Mouse (Mus musculus): ENCODE results near the gene Gm11172. TPM values are rescaled to one million over a fixed set of nuclear protein-coding genes. Genes with fewer than 3 reads are reported as not detected.

The Gm11172 gene
- polyA plus RNA-seq (2014; fragmentation: Nextera tagmentation; extraction: Ambion mirVana), result not detected in 2 replicates

DNA sequence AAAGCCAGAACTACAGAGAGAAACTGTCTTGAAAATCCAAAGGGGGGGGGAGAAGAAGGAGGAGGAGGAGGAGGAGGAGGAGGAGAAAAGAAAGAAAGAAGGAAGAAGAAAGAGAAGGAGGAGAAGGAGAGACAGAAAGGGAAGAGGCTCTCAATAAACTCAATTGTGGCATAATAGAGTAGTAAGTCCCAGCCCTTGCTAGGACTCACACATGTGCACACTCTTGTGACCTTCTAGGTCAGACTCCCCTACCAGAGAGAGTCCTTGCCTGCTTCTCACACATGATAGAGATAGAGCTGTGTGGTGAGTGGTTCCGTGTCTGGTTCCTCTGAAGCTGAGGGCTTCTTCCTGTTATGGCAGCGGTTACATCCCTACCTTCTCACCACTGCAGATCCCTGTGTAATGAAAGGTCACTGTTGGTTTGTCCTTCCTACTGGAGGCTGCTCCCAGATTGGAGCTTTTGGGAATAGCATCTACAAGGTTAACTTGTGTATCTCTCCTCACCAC lies at the start of gene Gm11172:
TSS of gene Gm11172 (plus strand) at position 51 of the 507 bp plus-strand sequence.
- Histone ChIP-seq H3K4me2 (ENCODE audit: low read depth, low read length) (no peak within 1 kb of the TSS), H3K27ac (ENCODE audit: low read depth, low read length) (no peak within 1 kb of the TSS), H3K36me3 (ENCODE audit: control insufficient read depth, insufficient read depth, low read length) (no peaks in the 10 kb centered on the region), H3K4me1 (ENCODE audit: control insufficient read depth, insufficient read depth, low read length) (no peaks in the 10 kb centered on the region), H3K4me3 (ENCODE audit: low read depth, low read length) (no peak within 1 kb of the TSS), H3K27me3 (ENCODE audit: control insufficient read depth, insufficient read depth, low read length) (no peaks in the 10 kb centered on the region), H3K9me3 (ENCODE audit: control insufficient read depth, low read length) (no peaks in the 10 kb centered on the region), H3K9ac (replicated peaks; ENCODE audit: low read depth, low read length) (no peak within 1 kb of the TSS)
- 95% methylated on average over 2 of the region's 2 CpGs for WGBS
- no peak for ATAC-seq (ENCODE audit: low read depth)

GRCm38 (mm10) chr16:10763540-10764264 lies 49.0 kb upstream of the Gm11172 start:
- no peaks in the 10 kb centered on the region for H3K4me1 ChIP-seq (ENCODE audit: control insufficient read depth, insufficient read depth, low read length)
- H3K36me3 ChIP-seq (ENCODE audit: control insufficient read depth, insufficient read depth, low read length), result no peaks in the 10 kb centered on the region
- no peak overlapping the region for H3K27ac ChIP-seq (ENCODE audit: low read depth, low read length)
- H3K9me3 ChIP-seq (ENCODE audit: control insufficient read depth, low read length), result no peaks in the 10 kb centered on the region
- WGBS, result 71% methylated on average over 6 of the region's 6 CpGs
- no peaks in the 10 kb centered on the region for H3K27me3 ChIP-seq (ENCODE audit: control insufficient read depth, insufficient read depth, low read length)
- no peak overlapping the region for H3K9ac ChIP-seq (replicated peaks; ENCODE audit: low read depth, low read length)
- H3K4me3 ChIP-seq (ENCODE audit: low read depth, low read length), result no peak overlapping the region
- ATAC-seq (ENCODE audit: low read depth), result no peak
- H3K4me2 ChIP-seq (ENCODE audit: low read depth, low read length), result no peak overlapping the region

GRCm38 (mm10) chr16:10764323-10764722 lies 48.4 kb upstream of the Gm11172 start:
- H3K36me3 ChIP-seq (ENCODE audit: control insufficient read depth, insufficient read depth, low read length), result no peaks in the 10 kb centered on the region
- H3K4me2 ChIP-seq (ENCODE audit: low read depth, low read length), result no peak overlapping the region
- H3K27me3 ChIP-seq (ENCODE audit: control insufficient read depth, insufficient read depth, low read length), result no peaks in the 10 kb centered on the region
- no peaks in the 10 kb centered on the region for H3K4me1 ChIP-seq (ENCODE audit: control insufficient read depth, insufficient read depth, low read length)
- no peak overlapping the region for H3K27ac ChIP-seq (ENCODE audit: low read depth, low read length)
- no peak for ATAC-seq (ENCODE audit: low read depth)
- H3K9me3 ChIP-seq (ENCODE audit: control insufficient read depth, low read length), result no peaks in the 10 kb centered on the region
- H3K4me3 ChIP-seq (ENCODE audit: low read depth, low read length), result no peak overlapping the region
- 77% methylated on average over 2 of the region's 2 CpGs for WGBS
- no peak overlapping the region for H3K9ac ChIP-seq (replicated peaks; ENCODE audit: low read depth, low read length)

- Histone ChIP-seq H3K4me1 (ENCODE audit: control insufficient read depth, insufficient read depth, low read length) (no peaks in the 10 kb centered on the region), H3K4me3 (ENCODE audit: low read depth, low read length) (no peak overlapping the region), H3K9ac (replicated peaks; ENCODE audit: low read depth, low read length) (no peak overlapping the region), H3K4me2 (ENCODE audit: low read depth, low read length) (no peak overlapping the region), H3K9me3 (ENCODE audit: control insufficient read depth, low read length) (no peaks in the 10 kb centered on the region), H3K27ac (ENCODE audit: low read depth, low read length) (no peak overlapping the region), H3K27me3 (ENCODE audit: control insufficient read depth, insufficient read depth, low read length) (no peaks in the 10 kb centered on the region), H3K36me3 (ENCODE audit: control insufficient read depth, insufficient read depth, low read length) (no peaks in the 10 kb centered on the region)
- ATAC-seq (ENCODE audit: low read depth), result no peak
- 63% methylated on average over 4 of the region's 4 CpGs for WGBS
Measured at GRCm38 (mm10) chr16:10767158-10767557, 45.6 kb upstream of the Gm11172 start.

GRCm38 (mm10) chr16:10768821-10769220 lies 43.9 kb upstream of the Gm11172 start:
- Histone ChIP-seq H3K9me3 (ENCODE audit: control insufficient read depth, low read length) (no peaks in the 10 kb centered on the region), H3K4me1 (ENCODE audit: control insufficient read depth, insufficient read depth, low read length) (no peaks in the 10 kb centered on the region), H3K9ac (replicated peaks; ENCODE audit: low read depth, low read length) (no peak overlapping the region), H3K4me3 (ENCODE audit: low read depth, low read length) (no peak overlapping the region), H3K36me3 (ENCODE audit: control insufficient read depth, insufficient read depth, low read length) (no peaks in the 10 kb centered on the region), H3K27me3 (ENCODE audit: control insufficient read depth, insufficient read depth, low read length) (no peaks in the 10 kb centered on the region), H3K4me2 (ENCODE audit: low read depth, low read length) (no peak overlapping the region), H3K27ac (ENCODE audit: low read depth, low read length) (no peak overlapping the region)
- WGBS, result 70% methylated on average over 9 of the region's 9 CpGs
- ATAC-seq (ENCODE audit: low read depth), result no peak

GRCm38 (mm10) chr16:10769661-10770060 lies 43.1 kb upstream of the Gm11172 start:
- Histone ChIP-seq H3K4me3 (ENCODE audit: low read depth, low read length) (no peak overlapping the region), H3K4me2 (ENCODE audit: low read depth, low read length) (no peak overlapping the region), H3K27ac (ENCODE audit: low read depth, low read length) (no peak overlapping the region), H3K36me3 (ENCODE audit: control insufficient read depth, insufficient read depth, low read length) (no peaks in the 10 kb centered on the region), H3K9ac (replicated peaks; ENCODE audit: low read depth, low read length) (no peak overlapping the region), H3K4me1 (ENCODE audit: control insufficient read depth, insufficient read depth, low read length) (no peaks in the 10 kb centered on the region), H3K27me3 (ENCODE audit: control insufficient read depth, insufficient read depth, low read length) (no peaks in the 10 kb centered on the region), H3K9me3 (ENCODE audit: control insufficient read depth, low read length) (no peaks in the 10 kb centered on the region)
- 66% methylated on average over 2 of the region's 2 CpGs for WGBS
- no peak for ATAC-seq (ENCODE audit: low read depth)

GRCm38 (mm10) chr16:10770531-10771325 lies 42.0 kb upstream of the Gm11172 start:
- peak; percentile 41; the same call in 1 of the 2 replicates for ATAC-seq (ENCODE audit: low read depth)
- WGBS, result 56% methylated on average over 4 of the region's 4 CpGs
- H3K27ac ChIP-seq (ENCODE audit: low read depth, low read length), result no peak overlapping the region
- no peaks in the 10 kb centered on the region for H3K27me3 ChIP-seq (ENCODE audit: control insufficient read depth, insufficient read depth, low read length)
- H3K36me3 ChIP-seq (ENCODE audit: control insufficient read depth, insufficient read depth, low read length), result no peaks in the 10 kb centered on the region
- H3K4me1 ChIP-seq (ENCODE audit: control insufficient read depth, insufficient read depth, low read length), result no peaks in the 10 kb centered on the region
- no peaks in the 10 kb centered on the region for H3K9me3 ChIP-seq (ENCODE audit: control insufficient read depth, low read length)
- H3K4me2 ChIP-seq (ENCODE audit: low read depth, low read length), result no peak overlapping the region
- no peak overlapping the region for H3K4me3 ChIP-seq (ENCODE audit: low read depth, low read length)
- no peak overlapping the region for H3K9ac ChIP-seq (replicated peaks; ENCODE audit: low read depth, low read length)

DNA sequence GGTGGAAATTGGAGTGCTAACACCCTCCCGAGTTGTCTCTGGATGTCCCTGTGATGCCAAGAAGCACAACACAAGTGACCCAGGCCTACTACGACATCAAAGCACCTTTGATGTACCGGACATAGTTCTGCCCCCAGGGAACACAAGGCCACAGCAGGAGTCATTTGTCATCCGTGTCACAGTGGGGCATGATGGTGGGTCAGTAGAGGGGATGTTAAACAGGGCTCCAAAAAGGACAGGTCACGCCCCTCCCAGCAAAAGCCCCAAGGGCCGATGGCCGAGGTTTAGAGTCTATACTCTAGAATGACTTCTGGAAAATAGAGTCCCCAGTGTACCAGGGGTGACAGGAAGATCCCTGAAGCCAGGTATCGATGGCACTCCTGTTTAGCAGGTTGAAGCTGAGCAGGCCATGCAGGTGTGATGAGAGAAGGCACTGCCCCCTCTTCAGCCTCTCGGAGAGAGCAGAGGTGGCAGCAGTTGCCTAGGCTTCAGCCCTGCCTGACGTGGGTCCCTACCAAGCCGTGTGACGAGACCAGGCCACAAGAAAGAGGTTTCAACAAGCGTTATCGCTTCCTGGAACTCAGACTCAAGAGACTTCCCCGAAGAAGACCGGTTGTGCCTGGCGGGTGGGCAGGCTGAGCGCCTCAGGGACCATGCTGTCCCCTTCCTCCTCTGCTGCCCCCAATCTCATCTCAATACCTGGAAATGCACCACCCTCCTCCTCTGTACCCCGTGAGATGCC lies 40.8 kb upstream of the Gm11172 start:
- no peaks in the 10 kb centered on the region for H3K27me3 ChIP-seq (ENCODE audit: control insufficient read depth, insufficient read depth, low read length)
- no peaks in the 10 kb centered on the region for H3K36me3 ChIP-seq (ENCODE audit: control insufficient read depth, insufficient read depth, low read length)
- no peak overlapping the region for H3K4me2 ChIP-seq (ENCODE audit: low read depth, low read length)
- no peaks in the 10 kb centered on the region for H3K4me1 ChIP-seq (ENCODE audit: control insufficient read depth, insufficient read depth, low read length)
- H3K9ac ChIP-seq (replicated peaks; ENCODE audit: low read depth, low read length), result no peak overlapping the region
- H3K27ac ChIP-seq (ENCODE audit: low read depth, low read length), result no peak overlapping the region
- no peaks in the 10 kb centered on the region for H3K9me3 ChIP-seq (ENCODE audit: control insufficient read depth, low read length)
- H3K4me3 ChIP-seq (ENCODE audit: low read depth, low read length), result no peak overlapping the region
- no peak for ATAC-seq (ENCODE audit: low read depth)
- WGBS, result 45% methylated on average over 19 of the region's 19 CpGs

Data from neural tube, embryonic 14.5 days (tissue).